Mouse (Mus musculus) hindbrain, embryonic 13.5 days (tissue): ENCODE measurements at regions not wholly inside any gene's neighbourhood (a gene's known extent, or its start where the extent isn't known, plus 50 kb on each side); places are given as distances from the start of the nearest gene placed in this dataset.

Source experiments
- ATAC-seq: fragments of 200-750 bp; cut with Nextera tagmentation; 2 replicates; pipeline ENCODE4 v1.8.0; 2017; ENCODE audit warnings: moderate TSS enrichment; ENCODE audit not compliant: low FRiP score
- H3K27ac ChIP-seq: fragments of 300-500 bp; sonication (generic); 2 replicates; pipeline ENCODE4 v1.5.1; 2015; ENCODE audit warnings: inconsistent platforms, mild to moderate bottlenecking, moderate library complexity
- H3K27me3 ChIP-seq: fragments of 300-500 bp; sonication (generic); 2 replicates; pipeline ENCODE4 v1.6.1; 2015; ENCODE audit warnings: mild to moderate bottlenecking, inconsistent platforms
- H3K36me3 ChIP-seq: fragments of 300-500 bp; sonication (generic); 2 replicates; pipeline ENCODE4 v1.6.1; 2015; ENCODE audit warnings: mild to moderate bottlenecking, inconsistent platforms
- H3K4me1 ChIP-seq: fragments of 300-500 bp; sonication (generic); replicated peaks from 2 replicates; pipeline ENCODE4 v1.6.1; 2015; ENCODE audit warnings: inconsistent platforms
- H3K4me2 ChIP-seq: fragments of 300-500 bp; sonication (generic); 2 replicates; pipeline ENCODE4 v1.6.1; 2015; ENCODE audit warnings: inconsistent platforms, mild to moderate bottlenecking, moderate library complexity
- H3K4me3 ChIP-seq: fragments of 300-500 bp; sonication (generic); 2 replicates; pipeline ENCODE4 v1.5.1; 2015; ENCODE audit warnings: mild to moderate bottlenecking, inconsistent platforms
- H3K9ac ChIP-seq: fragments of 300-500 bp; sonication (generic); 2 replicates; pipeline ENCODE4 v1.6.1; 2015; ENCODE audit warnings: mild to moderate bottlenecking, inconsistent platforms
- H3K9me3 ChIP-seq: fragments of 300-500 bp; sonication (generic); 2 replicates; pipeline ENCODE4 v1.6.1; 2016; ENCODE audit warnings: inconsistent platforms
- WGBS: fragments of 180-500 bp; shearing (Covaris S2); methylation state at CpG from one replicate; pipeline ENCODE4 v1.1.7; 2015; 5-methylcytosine and 5-hydroxymethylcytosine counted together

- Histone ChIP-seq H3K27ac (no peak overlapping the region), H3K4me1 (0 out of 2 replicates have a peak, but pooled peaks cover 2% of the 10 kb centered on the region), H3K4me3 (no peak overlapping the region), H3K9me3 (peaks cover 5% of the 10 kb centered on the region; the same call in 1 of the 2 replicates), H3K36me3 (no peaks in the 10 kb centered on the region), H3K27me3 (no peaks in the 10 kb centered on the region), H3K9ac (no peak overlapping the region), H3K4me2 (no peak overlapping the region)
- no peak for ATAC-seq
- WGBS, result 80% methylated on average over 16 of the region's 16 CpGs
These were observed 903.3 kb downstream of the Mrps31 start for GRCm38 (mm10) chr8:23314275-23315123.

DNA sequence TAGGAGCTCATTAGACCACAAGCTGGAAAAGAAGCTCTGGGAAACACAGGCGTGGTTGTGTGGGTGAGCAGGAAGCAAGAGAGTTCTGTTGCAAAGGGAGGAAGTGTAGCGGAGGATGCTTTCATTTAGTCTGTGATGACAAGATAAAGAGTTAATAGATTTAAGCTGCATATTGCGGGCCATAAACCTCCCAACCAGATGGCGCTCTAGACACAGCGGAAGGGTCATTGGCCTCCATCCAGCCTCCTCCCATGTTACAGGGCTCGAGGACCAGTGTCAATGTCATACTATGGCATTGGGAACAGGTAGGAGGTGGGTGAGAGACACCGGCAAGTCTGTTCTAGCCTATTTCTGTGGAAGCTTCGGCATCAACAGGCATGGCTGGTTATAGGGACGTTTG, 908.4 kb downstream of the Mrps31 start:
- ATAC-seq, result no peak
- Histone ChIP-seq H3K36me3 (no peaks in the 10 kb centered on the region), H3K4me3 (no peak overlapping the region), H3K9me3 (no peaks in the 10 kb centered on the region), H3K4me2 (no peak overlapping the region), H3K4me1 (0 out of 2 replicates have a peak, but pooled peaks cover 4% of the 10 kb centered on the region), H3K27me3 (no peaks in the 10 kb centered on the region), H3K9ac (no peak overlapping the region), H3K27ac (no peak overlapping the region)
- 69% methylated on average over 9 of the region's 9 CpGs for WGBS

DNA sequence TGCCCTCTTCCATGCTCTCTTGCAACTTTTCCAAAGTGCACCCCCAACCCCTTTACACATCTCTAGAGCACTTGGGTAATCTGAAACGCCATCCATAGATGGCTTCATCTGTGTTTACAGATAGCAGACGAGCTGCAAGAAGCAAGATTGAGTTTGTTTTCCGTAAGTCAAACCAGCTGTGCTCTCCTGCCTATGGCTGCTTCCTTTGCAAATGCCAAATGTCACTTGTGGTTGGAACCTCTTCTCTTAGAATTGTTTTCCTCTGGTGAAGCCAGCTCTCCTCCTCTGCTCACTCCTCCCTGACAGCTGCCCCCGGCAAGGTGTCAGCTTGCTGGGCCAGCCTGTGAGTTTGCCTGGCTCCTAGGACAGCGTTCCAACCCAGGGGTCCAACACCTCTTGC, 910.0 kb downstream of the Mrps31 start:
- Histone ChIP-seq H3K4me3 (no peak overlapping the region), H3K9me3 (no peaks in the 10 kb centered on the region), H3K4me1 (0 out of 2 replicates have a peak, but pooled peaks cover 4% of the 10 kb centered on the region), H3K9ac (no peak overlapping the region), H3K36me3 (no peaks in the 10 kb centered on the region), H3K4me2 (no peak overlapping the region), H3K27me3 (no peaks in the 10 kb centered on the region), H3K27ac (no peak overlapping the region)
- ATAC-seq, result no peak
- 78% methylated on average over 5 of the region's 5 CpGs for WGBS

GRCm38 (mm10) chr8:23327283-23327682, 916.1 kb downstream of the Mrps31 start:
- Histone ChIP-seq H3K36me3 (no peaks in the 10 kb centered on the region), H3K4me1 (no peaks in the 10 kb centered on the region), H3K4me3 (no peak overlapping the region), H3K27ac (no peak overlapping the region), H3K4me2 (no peak overlapping the region), H3K27me3 (no peaks in the 10 kb centered on the region), H3K9me3 (no peaks in the 10 kb centered on the region), H3K9ac (no peak overlapping the region)
- 88% methylated on average over 4 of the region's 4 CpGs for WGBS
- no peak for ATAC-seq

- H3K4me3 ChIP-seq, result no peak overlapping the region
- H3K9ac ChIP-seq, result no peak overlapping the region
- 0 out of 2 replicates have a peak, but pooled peaks cover 3% of the 10 kb centered on the region for H3K9me3 ChIP-seq
- no peaks in the 10 kb centered on the region for H3K36me3 ChIP-seq
- 27% methylated on average over 4 of the region's 4 CpGs for WGBS
- no peaks in the 10 kb centered on the region for H3K27me3 ChIP-seq
- no peak overlapping the region for H3K27ac ChIP-seq
- H3K4me2 ChIP-seq, result no peak overlapping the region
- ATAC-seq, result no peak
- no peaks in the 10 kb centered on the region for H3K4me1 ChIP-seq
These were observed 933.0 kb downstream of the Mrps31 start for GRCm38 (mm10) chr8:23344161-23344560.

- no peaks in the 10 kb centered on the region for H3K4me1 ChIP-seq
- H3K4me3 ChIP-seq, result no peak overlapping the region
- no peak overlapping the region for H3K27ac ChIP-seq
- H3K36me3 ChIP-seq, result no peaks in the 10 kb centered on the region
- no peaks in the 10 kb centered on the region for H3K27me3 ChIP-seq
- no peaks in the 10 kb centered on the region for H3K9me3 ChIP-seq
- WGBS, result 85% methylated on average over 15 of the region's 15 CpGs
- H3K4me2 ChIP-seq, result no peak overlapping the region
- no peak for ATAC-seq
- H3K9ac ChIP-seq, result no peak overlapping the region
These were observed 940.3 kb downstream of the Mrps31 start for GRCm38 (mm10) chr8:23351367-23351930.

DNA sequence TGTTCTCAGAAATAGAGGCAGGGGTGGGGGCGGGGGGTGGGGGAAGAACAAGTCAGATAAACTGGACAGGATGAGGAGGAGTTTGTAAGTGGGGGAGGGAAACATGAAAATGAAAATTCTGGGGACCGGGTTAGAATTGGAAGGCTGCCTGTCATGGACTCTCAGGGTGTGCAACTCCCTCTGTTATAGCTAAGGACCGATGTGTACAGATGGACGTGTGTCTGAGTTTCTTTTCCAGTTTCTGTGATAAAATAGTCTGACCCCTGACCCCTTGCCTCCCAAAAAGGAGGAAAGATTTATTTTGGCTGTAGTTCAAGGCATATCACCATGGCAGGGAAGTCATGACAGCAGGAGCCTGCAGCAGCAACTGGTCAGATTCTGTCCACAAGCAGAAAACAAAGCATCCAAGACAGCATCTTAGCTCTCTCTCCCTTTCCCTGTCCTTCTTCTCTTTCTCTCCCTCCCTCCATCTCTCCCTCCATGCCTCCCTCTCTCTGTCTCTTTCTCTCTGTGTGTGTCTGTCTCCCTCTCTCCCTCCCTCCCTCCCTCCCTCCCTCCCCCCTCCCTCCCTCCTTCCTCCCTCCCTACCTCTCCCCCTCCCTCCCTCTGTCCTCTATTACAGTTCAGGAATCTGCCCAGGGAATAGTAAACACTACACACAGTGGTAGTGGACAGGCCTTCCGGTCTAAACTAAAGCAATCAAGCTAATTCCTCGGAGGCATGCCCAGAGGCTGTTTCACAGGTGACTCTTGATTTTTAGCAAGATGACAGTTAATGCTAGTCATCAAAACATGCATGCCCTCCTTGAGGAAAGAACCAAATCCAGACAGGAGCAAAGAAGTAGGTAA, 941.3 kb downstream of the Mrps31 start:
- Histone ChIP-seq H3K27ac (no peak overlapping the region), H3K9ac (no peak overlapping the region), H3K4me2 (no peak overlapping the region), H3K4me1 (no peaks in the 10 kb centered on the region), H3K4me3 (no peak overlapping the region), H3K9me3 (no peaks in the 10 kb centered on the region), H3K27me3 (no peaks in the 10 kb centered on the region), H3K36me3 (no peaks in the 10 kb centered on the region)
- whole genome bisulfite sequencing, result 66% methylated on average over 6 of the region's 6 CpGs
- ATAC-seq, result no peak

DNA sequence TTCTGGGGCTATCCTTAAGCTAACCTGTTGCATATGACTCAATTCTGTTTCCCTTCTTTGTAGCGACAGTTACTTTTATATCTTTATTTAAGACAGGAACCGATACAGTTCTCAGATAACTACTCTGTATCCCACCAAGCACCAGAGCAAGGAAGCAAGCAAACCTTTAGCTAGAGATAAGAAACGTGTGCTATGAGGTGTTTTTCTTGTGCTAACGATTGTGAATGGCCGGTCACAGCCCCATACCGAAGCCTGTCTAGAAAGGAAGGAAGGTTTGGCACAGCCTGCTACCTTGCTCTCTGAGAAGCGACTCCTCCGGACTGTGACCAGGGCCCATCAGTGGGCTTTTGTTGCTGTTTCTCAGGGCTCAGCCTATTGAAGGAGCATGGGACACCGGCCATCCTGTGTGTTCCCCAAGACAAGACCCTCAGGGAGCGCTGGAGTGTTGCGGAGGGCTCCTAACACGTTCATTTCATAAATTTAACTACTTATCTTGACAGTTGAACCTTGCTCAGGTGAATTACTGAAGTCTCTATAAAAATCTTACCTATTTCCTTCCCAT, 949.0 kb downstream of the Mrps31 start:
- ATAC-seq, result no peak
- Histone ChIP-seq H3K27me3 (no peaks in the 10 kb centered on the region), H3K4me3 (no peak overlapping the region), H3K9ac (no peak overlapping the region), H3K36me3 (peaks cover 2% of the 10 kb centered on the region; the same call in 1 of the 2 replicates), H3K4me1 (peaks cover 5% of the 10 kb centered on the region; the same call in 1 of the 2 replicates), H3K9me3 (peaks cover 10% of the 10 kb centered on the region; the same call in 1 of the 2 replicates), H3K27ac (no peak overlapping the region), H3K4me2 (no peak overlapping the region)
- 34% methylated on average over 12 of the region's 12 CpGs for WGBS

DNA sequence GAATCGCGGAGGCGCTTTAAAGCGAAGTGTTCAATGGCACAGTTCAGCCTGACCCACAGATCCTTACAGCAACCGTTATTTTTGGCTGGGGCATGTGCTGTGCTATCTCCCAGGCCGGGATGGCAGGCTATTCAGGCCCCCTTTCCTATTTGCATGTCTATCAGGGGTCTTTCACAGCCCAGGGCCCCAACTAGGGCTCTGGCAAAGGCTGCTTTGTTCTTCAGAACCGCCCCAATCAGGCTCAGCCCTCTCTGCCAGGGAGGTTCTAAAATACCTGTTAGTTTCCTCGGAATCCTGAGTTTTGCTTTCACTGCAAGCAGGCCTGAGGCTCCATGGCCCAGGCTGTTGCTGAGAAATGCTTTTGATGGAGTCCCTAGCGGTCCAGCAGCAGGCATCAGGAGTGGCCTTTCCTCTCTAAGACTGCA, 949.7 kb downstream of the Mrps31 start:
- H3K4me2 ChIP-seq, result no peak overlapping the region
- no peak overlapping the region for H3K27ac ChIP-seq
- no peak overlapping the region for H3K4me3 ChIP-seq
- 6% methylated on average over 9 of the region's 9 CpGs for WGBS
- 0 out of 2 replicates have a peak overlapping the region, but pooled peaks have one; percentile 9 for H3K9ac ChIP-seq
- H3K9me3 ChIP-seq, result peaks cover 14% of the 10 kb centered on the region; the same call in 1 of the 2 replicates
- peak; percentile 81 for ATAC-seq
- peaks cover 5% of the 10 kb centered on the region; the same call in 1 of the 2 replicates for H3K4me1 ChIP-seq
- peaks cover 2% of the 10 kb centered on the region; the same call in 1 of the 2 replicates for H3K36me3 ChIP-seq
- no peaks in the 10 kb centered on the region for H3K27me3 ChIP-seq
